Comparison of ENCODE assay signal across 8 mouse cellular contexts in genomic region chr1:167340111-167340787, GRCm38 (mm10). TPM values are rescaled to one million over a fixed set of nuclear protein-coding genes. Genes with fewer than 3 reads are reported as not detected.
DNase-seq lines count a peak whose midpoint lies in the region; ATAC-seq and TF ChIP-seq lines count a peak whose summit lies in the region.

No protein-coding gene starts in this region.

- no peaks in the 10 kb centered on the region for H3K36me3 ChIP-seq in heart, embryonic 16.5 days (ENCODE audit: control insufficient read depth, insufficient read depth)
- no peaks in the 10 kb centered on the region for H3K36me3 ChIP-seq in liver, postnatal 0 days (replicated peaks; ENCODE audit: insufficient read depth, low read length)

- peak overlapping the region; percentile 67 for H3K9ac ChIP-seq in heart, embryonic 16.5 days (ENCODE audit: low read length)
- H3K9ac ChIP-seq in liver, postnatal 0 days (replicated peaks), result peak overlapping the region; percentile 72

- TF ChIP-seq CTCF in layer of hippocampus, adult 2 months (conservative IDR thresholded peaks at IDR 0.05), result no peak
- no peak for TF ChIP-seq CTCF in liver, postnatal 0 days (IDR thresholded peaks at IDR 0.05; ENCODE audit: low read depth)

- no peak for TF ChIP-seq EP300 in liver, postnatal 0 days (IDR thresholded peaks at IDR 0.05; ENCODE audit: low read depth)

- H3K4me2 ChIP-seq in heart, embryonic 16.5 days (ENCODE audit: low read depth, low read length), result peak overlapping the region; percentile 91
- H3K4me2 ChIP-seq in liver, postnatal 0 days (ENCODE audit: low read depth, low read length), result peak overlapping the region; percentile 86

- H3K4me1 ChIP-seq in heart, embryonic 16.5 days (ENCODE audit: control insufficient read depth, insufficient read depth, low read length), result no peaks in the 10 kb centered on the region
- H3K4me1 ChIP-seq in liver, postnatal 0 days (ENCODE audit: insufficient read depth), result peaks cover 14% of the 10 kb centered on the region

- peak overlapping the region; percentile 47 for H3K4me3 ChIP-seq in layer of hippocampus, adult 2 months
- H3K4me3 ChIP-seq in heart, embryonic 16.5 days (ENCODE audit: low read length), result peak overlapping the region; percentile 58
- peak overlapping the region; percentile 63 for H3K4me3 ChIP-seq in liver, postnatal 0 days (ENCODE audit: low read depth, low read length)

- WGBS in heart, embryonic 16.5 days, result 2% methylated on average over 46 of the region's 47 CpGs
- 2% methylated on average over 41 of the region's 47 CpGs for WGBS in liver, postnatal 0 days (ENCODE audit: insufficient replicate concordance)

- H3K27me3 ChIP-seq in heart, embryonic 16.5 days (ENCODE audit: control insufficient read depth, insufficient read depth, low read length), result no peaks in the 10 kb centered on the region
- H3K27me3 ChIP-seq in liver, postnatal 0 days (ENCODE audit: insufficient read depth, low read length), result no peaks in the 10 kb centered on the region

- DNase-seq in layer of hippocampus, adult 2 months (ENCODE audit: low spot score in 2 of 2), result no peak
- no peak for DNase-seq in layer of hippocampus, adult 11-12 months (ENCODE audit: low spot score)
- DNase-seq in R1 (ENCODE audit: low read depth, low spot score), result peak; percentile 27
- no peak for DNase-seq in liver, postnatal 0 days
- peak; percentile 44 for DNase-seq in thymus, postnatal 14 days
- DNase-seq in layer of hippocampus, adult 8-10 months (ENCODE audit: low spot score in 2 of 2), result no peak
- no peak for DNase-seq in gastrocnemius, postnatal 14 days

- peak; percentile 46 for ATAC-seq in heart, embryonic 16.5 days (replicated peaks; ENCODE audit: extremely low read depth, insufficient read depth, low FRiP score)
- peak; percentile 82 for ATAC-seq in liver, postnatal 0 days

- peak overlapping the region; percentile 39; the same call in 1 of the 2 replicates for H3K27ac ChIP-seq in layer of hippocampus, adult 2 months
- H3K27ac ChIP-seq in heart, embryonic 16.5 days (ENCODE audit: low read length), result no peak overlapping the region
- H3K27ac ChIP-seq in liver, postnatal 0 days (ENCODE audit: low read depth), result peak overlapping the region; percentile 34; the same call in 1 of the 2 replicates

- intact Hi-C loops in gastrocnemius, postnatal 14 days (cut with DNase I; ENCODE audit: low total_unique reads), result no loop called here

- no peaks in the 10 kb centered on the region for H3K9me3 ChIP-seq in heart, embryonic 16.5 days (replicated peaks; ENCODE audit: control insufficient read depth, low read length)
- H3K9me3 ChIP-seq in liver, postnatal 0 days (ENCODE audit: low read length), result no peaks in the 10 kb centered on the region

RNA-seq across cellular contexts. Expression of gene Aldh9a1, which starts 9.5 kb away (rescaled TPM):
- total RNA-seq in layer of hippocampus, adult 2 months (2021), result 10 to 100 TPM; 22.5 to 25.8 TPM
- 37.3 and 42.0 TPM in 2 replicates for polyA plus RNA-seq in heart, embryonic 16.5 days (2015; fragmentation: Nextera tagmentation; extraction: Ambion mirVana)
- 76.4 and 80.8 TPM in 2 replicates for polyA plus RNA-seq in liver, postnatal 0 days (2015; fragmentation: Nextera tagmentation; extraction: Ambion mirVana)
- total RNA-seq in layer of hippocampus, adult 8-10 months (2022), result 10 to 100 TPM; 26.6 to 33.8 (median 32.2) TPM
- 1 to 10 TPM; 3.8 to 4.8 TPM for total RNA-seq in gastrocnemius, postnatal 14 days (2021)

RNA-seq across cellular contexts. Expression of gene Tmco1, which starts 32.1 kb away (rescaled TPM):
- total RNA-seq in layer of hippocampus, adult 2 months (2021), result 10 to 100 TPM; 49.6 to 50.4 TPM
- polyA plus RNA-seq in heart, embryonic 16.5 days (2015; fragmentation: Nextera tagmentation; extraction: Ambion mirVana), result 85.3 and 99.1 TPM in 2 replicates
- 54.6 and 57.6 TPM in 2 replicates for polyA plus RNA-seq in liver, postnatal 0 days (2015; fragmentation: Nextera tagmentation; extraction: Ambion mirVana)
- 10 to 100 TPM; 44.8 to 62.1 (median 51.2) TPM for total RNA-seq in layer of hippocampus, adult 8-10 months (2022)
- 10 to 100 TPM; 36.8 to 39.3 TPM for total RNA-seq in gastrocnemius, postnatal 14 days (2021)

RNA-seq across cellular contexts. Expression of gene Mgst3, which starts 53.4 kb away (rescaled TPM):
- 10 to 100 TPM; 64.2 to 68.7 TPM for total RNA-seq in layer of hippocampus, adult 2 months (2021)
- polyA plus RNA-seq in heart, embryonic 16.5 days (2015; fragmentation: Nextera tagmentation; extraction: Ambion mirVana), result 191 and 198 TPM in 2 replicates
- polyA plus RNA-seq in liver, postnatal 0 days (2015; fragmentation: Nextera tagmentation; extraction: Ambion mirVana), result 161 and 163 TPM in 2 replicates
- 10 to 100 TPM; 67.6 to 74.1 (median 67.9) TPM for total RNA-seq in layer of hippocampus, adult 8-10 months (2022)
- 10 to 100 TPM; 32.1 to 43.9 TPM for total RNA-seq in gastrocnemius, postnatal 14 days (2021)

RNA-seq across cellular contexts. Expression of gene Uck2, which starts 55.1 kb away (rescaled TPM):
- 10 to 100 TPM; 36.5 to 36.7 TPM for total RNA-seq in layer of hippocampus, adult 2 months (2021)
- 51.4 and 68.8 TPM in 2 replicates for polyA plus RNA-seq in heart, embryonic 16.5 days (2015; fragmentation: Nextera tagmentation; extraction: Ambion mirVana)
- polyA plus RNA-seq in liver, postnatal 0 days (2015; fragmentation: Nextera tagmentation; extraction: Ambion mirVana), result 18.6 and 20.9 TPM in 2 replicates
- 10 to 100 TPM; 34.8 to 37.7 (median 36.7) TPM for total RNA-seq in layer of hippocampus, adult 8-10 months (2022)
- total RNA-seq in gastrocnemius, postnatal 14 days (2021), result 10 to 100 TPM; 18.4 to 29.1 TPM

Comparison
In these comparisons a context has a peak if more than half of its experiments do, and no peak if none do; other contexts are left out.
1. DNase-seq: peak in R1 (single experiment) and thymus, postnatal 14 days (single experiment); none in layer of hippocampus, adult 2 months (0 of 2), layer of hippocampus, adult 11-12 months (single experiment), liver, postnatal 0 days (single experiment), layer of hippocampus, adult 8-10 months (0 of 2) and gastrocnemius, postnatal 14 days (single experiment).
2. RNA of gene Aldh9a1, which starts 9.5 kb away (total RNA-seq): 26.6 to 33.8 TPM in layer of hippocampus, adult 8-10 months and 22.5 to 25.8 TPM in layer of hippocampus, adult 2 months; 3.8 to 4.8 TPM in gastrocnemius, postnatal 14 days; every median in the first group is over 4 times any median in the second.
3. Peak in every context shown above with its lines, with median percentiles within 50 percentile points of each other: H3K4me3 ChIP-seq.